Mouse (Mus musculus) embryonic facial prominence, embryonic 12.5 days (tissue): ENCODE data around the gene Tmem222. TPM values are rescaled to one million over a fixed set of nuclear protein-coding genes. Genes with fewer than 3 reads are reported as not detected.
A peak's percentile ranks its signal among the peaks of the same experiment; 100 is the strongest.

ENCODE experiments used
- ATAC-seq: fragments of 200-750 bp; cut with Nextera tagmentation; 2 replicates; pipeline ENCODE4 v1.8.0; 2017; ENCODE audit not compliant: insufficient number of reproducible peaks, insufficient read depth, low FRiP score, low TSS enrichment
- H3K27ac ChIP-seq: fragments of 300-500 bp; sonication (generic); 2 replicates; pipeline ENCODE4 v1.5.1; 2016; ENCODE audit warnings: mild to moderate bottlenecking
- H3K27me3 ChIP-seq: fragments of 300-500 bp; sonication (generic); 2 replicates; pipeline ENCODE4 v1.6.1; 2016; ENCODE audit warnings: mild to moderate bottlenecking, moderate library complexity
- H3K36me3 ChIP-seq: fragments of 300-500 bp; sonication (generic); 2 replicates; pipeline ENCODE4 v1.6.1; 2016; ENCODE audit warnings: mild to moderate bottlenecking
- H3K4me1 ChIP-seq: fragments of 300-500 bp; sonication (generic); 2 replicates; pipeline ENCODE4 v1.6.1; 2016
- H3K4me2 ChIP-seq: fragments of 300-500 bp; sonication (generic); replicated peaks from 2 replicates; pipeline ENCODE4 v1.6.1; 2016; ENCODE audit warnings: mild to moderate bottlenecking, moderate library complexity
- H3K4me3 ChIP-seq: fragments of 300-500 bp; sonication (generic); 2 replicates; pipeline ENCODE4 v1.5.1; 2016; ENCODE audit warnings: mild to moderate bottlenecking
- H3K9ac ChIP-seq: fragments of 300-500 bp; sonication (generic); 2 replicates; pipeline ENCODE4 v1.6.1; 2016; ENCODE audit warnings: mild to moderate bottlenecking, moderate library complexity
- H3K9me3 ChIP-seq: fragments of 300-500 bp; sonication (generic); 2 replicates; pipeline ENCODE4 v1.6.1; 2016; ENCODE audit warnings: mild to moderate bottlenecking, moderate library complexity
- WGBS: fragments of 180-500 bp; shearing (Covaris S2); methylation state at CpG from one replicate; pipeline ENCODE4 v1.1.7; 2016; 5-methylcytosine and 5-hydroxymethylcytosine counted together
- polyA plus RNA-seq: library from polyadenylated mRNA; unstranded; fragments of >200 nt; fragmentation: Nextera tagmentation; extraction: Ambion mirVana; gene quantifications from 2 replicates; pipeline ENCODE4 v1.2.1, GENCODE M21; 2016

Gene Tmem222
- polyA plus RNA-seq, 1 experiment from 2014 or later = 81.8 TPM

DNA sequence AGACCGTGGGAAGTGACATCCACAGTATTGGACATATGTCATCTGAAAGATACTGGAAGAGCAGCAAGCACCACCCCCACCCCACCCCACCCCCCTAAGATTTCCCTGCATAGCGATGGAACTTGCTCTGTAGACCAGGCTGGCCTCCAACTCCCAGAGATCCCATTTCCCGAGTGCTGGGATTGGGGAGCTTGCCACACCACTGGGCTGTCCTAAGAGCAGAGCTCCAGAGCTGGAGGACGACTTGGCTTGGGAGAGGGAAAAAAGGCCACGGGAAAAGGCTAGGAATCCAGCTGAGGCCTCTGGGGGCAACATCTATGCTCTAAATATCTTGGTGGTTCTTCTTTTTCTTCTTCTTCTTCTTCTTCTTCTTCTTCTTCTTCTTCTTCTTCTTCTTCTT is 42.8 kb downstream of the Tmem222 start:
- H3K9ac ChIP-seq = no peak overlapping the region
- no peak overlapping the region for H3K4me2 ChIP-seq
- H3K27me3 ChIP-seq = no peaks in the 10 kb centered on the region
- no peak overlapping the region for H3K27ac ChIP-seq
- 68% methylated on average over 5 of the region's 5 CpGs for WGBS
- H3K36me3 ChIP-seq = no peaks in the 10 kb centered on the region
- H3K4me1 ChIP-seq = 0 out of 2 replicates have a peak, but pooled peaks cover 3% of the 10 kb centered on the region
- H3K4me3 ChIP-seq = no peak overlapping the region
- H3K9me3 ChIP-seq = no peaks in the 10 kb centered on the region
- ATAC-seq = no peak

DNA sequence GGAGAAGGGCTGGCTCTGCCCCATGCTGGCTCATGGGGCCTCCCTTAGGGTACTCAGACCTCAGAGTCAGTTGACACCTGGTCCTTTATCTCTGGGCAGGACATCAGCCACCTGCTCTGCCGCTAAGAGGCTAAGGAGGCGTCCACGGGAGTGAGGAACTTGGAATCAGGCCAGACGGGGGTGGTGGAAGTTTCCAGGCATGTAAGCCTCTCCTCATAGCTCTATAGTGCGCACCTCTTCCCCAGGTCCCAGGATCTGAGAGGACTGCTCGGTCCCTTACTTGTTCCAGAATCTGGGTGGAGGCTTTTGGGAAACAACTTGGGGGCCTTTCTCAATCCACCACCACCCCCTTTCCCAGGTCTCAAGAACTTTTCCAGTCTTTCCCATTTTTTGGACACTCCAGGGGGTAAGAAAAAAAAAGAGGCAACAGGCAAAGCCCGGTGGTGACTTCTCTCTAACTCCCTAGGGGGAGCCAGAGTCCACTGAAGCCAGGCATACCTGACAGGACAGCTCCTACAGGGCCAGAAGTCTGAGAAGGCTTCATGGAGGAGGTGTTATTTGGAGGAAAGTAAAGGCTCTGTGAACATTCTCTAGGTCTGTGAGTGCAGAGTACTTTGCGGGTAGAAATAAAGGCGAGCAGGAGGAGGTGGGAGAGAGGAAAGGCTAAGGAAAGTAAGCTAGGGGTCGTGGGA is 44.2 kb downstream of the Tmem222 start:
- H3K4me3 ChIP-seq = no peak overlapping the region
- ATAC-seq = no peak; the same call in 1 of the 2 replicates
- H3K4me1 ChIP-seq = 0 out of 2 replicates have a peak, but pooled peaks cover 6% of the 10 kb centered on the region
- H3K27ac ChIP-seq = no peak overlapping the region
- no peaks in the 10 kb centered on the region for H3K27me3 ChIP-seq
- no peak overlapping the region for H3K9ac ChIP-seq
- WGBS = 49% methylated on average over 10 of the region's 10 CpGs
- H3K9me3 ChIP-seq = no peaks in the 10 kb centered on the region
- no peak overlapping the region for H3K4me2 ChIP-seq
- no peaks in the 10 kb centered on the region for H3K36me3 ChIP-seq

DNA sequence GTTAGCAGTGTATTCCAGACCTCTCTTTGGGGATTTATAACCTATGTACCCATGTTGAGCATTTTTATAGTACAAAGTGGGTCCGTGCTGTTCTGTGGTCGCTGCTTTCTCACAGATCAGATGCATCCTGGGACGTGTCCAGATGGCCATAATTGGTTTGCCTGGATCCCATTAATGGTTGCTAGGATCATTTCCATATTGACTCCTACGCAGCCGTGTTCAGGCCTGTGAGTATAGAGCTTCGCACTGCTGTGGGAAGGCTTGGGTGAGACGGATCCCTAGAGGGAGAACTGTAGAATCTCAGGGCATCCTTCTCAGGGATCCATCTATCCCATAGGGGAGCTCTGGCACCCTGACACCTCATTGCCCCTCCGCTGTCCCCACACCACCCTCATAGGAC is 48.0 kb downstream of the Tmem222 start:
- ATAC-seq = no peak
- Histone ChIP-seq H3K4me1 (0 out of 2 replicates have a peak, but pooled peaks cover 6% of the 10 kb centered on the region), H3K36me3 (no peaks in the 10 kb centered on the region), H3K27me3 (0 out of 2 replicates have a peak, but pooled peaks cover 3% of the 10 kb centered on the region), H3K27ac (peak overlapping the region; percentile 30), H3K9ac (no peak overlapping the region), H3K9me3 (no peaks in the 10 kb centered on the region), H3K4me3 (no peak overlapping the region), H3K4me2 (no peak overlapping the region)
- WGBS = 50% methylated on average over 8 of the region's 8 CpGs

DNA sequence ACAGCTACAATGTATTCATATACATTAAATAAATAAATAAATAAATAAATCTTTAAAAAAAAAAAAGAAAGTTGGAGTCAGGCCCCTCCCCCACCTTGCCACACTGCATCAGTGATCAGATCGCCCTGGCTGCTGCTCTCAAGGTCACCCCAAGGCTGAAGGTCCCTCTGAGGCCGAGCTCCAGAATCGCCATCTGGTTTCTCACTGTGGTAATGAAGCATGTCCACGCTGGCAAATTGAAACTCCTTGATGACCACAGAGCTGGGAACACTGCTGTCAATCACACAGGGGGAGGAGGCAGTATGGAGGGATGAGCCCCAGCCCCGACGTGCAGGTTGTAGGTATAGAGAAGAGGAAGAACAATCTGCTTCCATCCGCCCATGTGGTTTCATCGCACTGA is 50.0 kb downstream of the Tmem222 start:
- WGBS = 51% methylated on average over 8 of the region's 8 CpGs

DNA sequence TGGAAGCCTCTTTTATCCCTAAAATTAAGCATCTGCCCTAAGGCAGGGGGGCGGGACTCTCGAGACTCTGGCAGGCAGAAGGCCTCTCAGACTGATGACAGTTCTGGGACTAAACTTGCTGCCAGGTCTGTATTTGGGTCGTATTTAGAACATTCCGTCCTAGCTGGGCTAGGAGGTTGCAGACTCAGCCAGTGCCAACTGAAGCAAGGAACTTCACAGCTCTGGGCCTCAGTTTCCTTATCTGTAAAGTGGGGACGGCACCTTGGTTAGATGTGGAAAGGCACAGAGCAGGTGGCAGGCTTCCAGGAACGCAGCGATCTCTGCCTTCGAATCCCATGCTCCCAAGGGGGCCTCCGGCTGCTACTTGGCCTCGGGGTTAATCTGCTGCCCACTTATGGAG is 51.5 kb downstream of the Tmem222 start:
- no peak overlapping the region for H3K9ac ChIP-seq
- H3K4me2 ChIP-seq = no peak overlapping the region
- H3K27ac ChIP-seq = no peak overlapping the region
- WGBS = 59% methylated on average over 10 of the region's 10 CpGs
- no peak overlapping the region for H3K4me3 ChIP-seq
- H3K4me1 ChIP-seq = peaks cover 17% of the 10 kb centered on the region; the same call in 1 of the 2 replicates
- no peaks in the 10 kb centered on the region for H3K36me3 ChIP-seq
- peaks cover 15% of the 10 kb centered on the region for H3K27me3 ChIP-seq
- H3K9me3 ChIP-seq = no peaks in the 10 kb centered on the region
- ATAC-seq = no peak

More for the DNA sequence above, 50.0 kb downstream of the Tmem222 start:
- H3K4me3 ChIP-seq = no peak overlapping the region
- no peak overlapping the region for H3K27ac ChIP-seq
- H3K4me2 ChIP-seq = no peak overlapping the region
- no peaks in the 10 kb centered on the region for H3K36me3 ChIP-seq
- H3K4me1 ChIP-seq = peaks cover 14% of the 10 kb centered on the region; the same call in 1 of the 2 replicates
- no peak overlapping the region for H3K9ac ChIP-seq
- ATAC-seq = no peak
- 0 out of 2 replicates have a peak, but pooled peaks cover 3% of the 10 kb centered on the region for H3K27me3 ChIP-seq
- H3K9me3 ChIP-seq = no peaks in the 10 kb centered on the region

DNA sequence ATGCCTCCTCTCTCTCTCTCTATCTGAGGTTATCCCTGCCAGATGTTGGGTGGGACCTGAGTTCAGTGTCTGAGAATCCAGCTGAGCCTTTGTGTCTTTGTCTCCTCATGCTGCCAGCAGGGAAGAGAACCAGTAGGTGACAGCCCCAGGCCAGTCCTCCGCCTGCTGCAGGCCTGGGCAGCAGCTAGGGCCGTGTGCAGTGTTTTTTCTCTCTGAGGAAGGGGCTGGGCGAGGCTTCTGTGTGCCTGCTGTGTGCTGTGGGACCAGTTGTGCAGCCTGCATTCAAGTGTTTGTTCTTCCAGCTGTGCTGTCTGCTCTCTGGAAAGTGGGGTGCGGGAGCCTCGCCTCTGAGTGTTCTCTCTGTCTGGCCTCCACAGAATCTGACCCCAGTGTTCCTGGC is 53.7 kb downstream of the Tmem222 start:
- 0 out of 2 replicates have a peak overlapping the region, but pooled peaks have one; percentile 7 for H3K9ac ChIP-seq
- H3K36me3 ChIP-seq = no peaks in the 10 kb centered on the region
- ATAC-seq = no peak
- H3K4me1 ChIP-seq = peaks cover 17% of the 10 kb centered on the region; the same call in 1 of the 2 replicates
- H3K9me3 ChIP-seq = no peaks in the 10 kb centered on the region
- H3K27ac ChIP-seq = 0 out of 2 replicates have a peak overlapping the region, but pooled peaks have one; percentile 11
- 41% methylated on average over 5 of the region's 5 CpGs for WGBS
- H3K4me2 ChIP-seq = no peak overlapping the region
- peaks cover 28% of the 10 kb centered on the region for H3K27me3 ChIP-seq
- H3K4me3 ChIP-seq = no peak overlapping the region

DNA sequence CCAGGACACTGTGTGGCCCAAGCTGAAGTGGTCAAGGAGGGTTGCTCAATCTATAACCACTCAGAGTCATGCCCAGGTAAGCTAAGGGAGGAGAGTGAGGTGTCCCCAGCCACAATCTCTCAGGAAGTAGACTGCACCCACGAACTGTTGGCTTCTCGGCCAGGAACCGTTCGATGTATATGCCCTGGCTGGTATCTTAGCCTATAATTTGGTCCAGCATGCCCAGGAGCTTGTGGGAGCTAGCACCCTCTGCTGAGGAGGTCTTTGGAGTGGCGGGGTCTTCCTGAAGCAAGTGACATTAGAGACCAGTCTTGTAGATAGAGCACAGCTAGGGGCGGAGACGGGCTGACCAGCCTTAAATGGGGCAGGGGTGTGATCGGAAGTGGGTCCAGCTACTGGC is 55.9 kb downstream of the Tmem222 start:
- no peak for ATAC-seq
- Histone ChIP-seq H3K27me3 (peaks cover 28% of the 10 kb centered on the region), H3K4me3 (no peak overlapping the region), H3K4me2 (no peak overlapping the region), H3K9ac (no peak overlapping the region), H3K36me3 (no peaks in the 10 kb centered on the region), H3K27ac (no peak overlapping the region), H3K9me3 (no peaks in the 10 kb centered on the region), H3K4me1 (peaks cover 17% of the 10 kb centered on the region)
- WGBS = 82% methylated on average over 8 of the region's 8 CpGs

DNA sequence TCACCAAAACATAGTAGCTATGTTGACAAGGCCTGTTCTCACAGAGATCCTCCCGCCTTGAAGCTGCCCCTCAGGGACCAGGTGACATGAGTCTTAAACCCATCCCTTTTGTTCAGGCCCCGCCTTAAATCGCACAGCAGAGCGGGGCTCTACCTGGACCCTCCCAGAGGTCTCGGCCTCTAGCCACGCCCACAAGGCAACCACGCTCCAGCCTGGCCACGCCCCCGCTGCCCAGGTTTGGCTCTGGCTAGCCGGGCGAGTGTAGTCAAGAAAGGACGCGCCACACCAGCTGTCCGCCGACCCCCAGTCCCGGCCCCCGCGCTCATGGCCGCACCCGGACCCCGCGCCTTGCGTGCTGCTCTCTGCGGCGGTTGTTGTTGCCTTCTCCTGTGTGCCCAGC is 56.9 kb downstream of the Tmem222 start:
- Histone ChIP-seq H3K4me1 (peaks cover 17% of the 10 kb centered on the region), H3K9ac (peak overlapping the region; percentile 34), H3K4me3 (peak overlapping the region; percentile 30), H3K9me3 (no peaks in the 10 kb centered on the region), H3K27me3 (peaks cover 25% of the 10 kb centered on the region), H3K36me3 (no peaks in the 10 kb centered on the region), H3K27ac (no peak overlapping the region), H3K4me2 (peak overlapping the region; percentile 59)
- WGBS = 1% methylated on average over 25 of the region's 25 CpGs
- ATAC-seq = no peak

DNA sequence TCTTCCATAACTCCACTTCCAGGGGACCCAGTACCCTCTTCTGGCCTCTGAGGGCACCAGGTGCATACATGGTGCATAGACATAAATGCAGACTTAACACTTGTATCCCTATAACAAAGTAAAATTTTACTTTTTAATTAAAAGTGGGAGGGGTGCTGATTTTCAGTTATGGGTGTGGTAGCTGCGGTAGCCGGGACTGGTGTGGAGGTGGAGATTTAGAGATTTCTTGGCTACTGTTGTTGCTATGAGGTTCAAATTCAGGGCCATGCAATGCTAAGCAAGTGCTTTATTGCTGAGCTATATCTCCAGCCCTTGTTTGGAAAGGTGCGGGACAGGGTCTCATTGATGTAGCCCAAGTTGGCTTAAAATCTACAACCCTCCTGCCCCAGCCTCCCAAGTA is 58.8 kb downstream of the Tmem222 start:
- Histone ChIP-seq H3K27me3 (peaks cover 33% of the 10 kb centered on the region), H3K27ac (no peak overlapping the region), H3K9ac (no peak overlapping the region), H3K4me1 (peaks cover 11% of the 10 kb centered on the region), H3K4me3 (no peak overlapping the region), H3K36me3 (no peaks in the 10 kb centered on the region), H3K9me3 (no peaks in the 10 kb centered on the region), H3K4me2 (no peak overlapping the region)
- ATAC-seq = no peak
- WGBS = 84% methylated on average over 3 of the region's 3 CpGs

DNA sequence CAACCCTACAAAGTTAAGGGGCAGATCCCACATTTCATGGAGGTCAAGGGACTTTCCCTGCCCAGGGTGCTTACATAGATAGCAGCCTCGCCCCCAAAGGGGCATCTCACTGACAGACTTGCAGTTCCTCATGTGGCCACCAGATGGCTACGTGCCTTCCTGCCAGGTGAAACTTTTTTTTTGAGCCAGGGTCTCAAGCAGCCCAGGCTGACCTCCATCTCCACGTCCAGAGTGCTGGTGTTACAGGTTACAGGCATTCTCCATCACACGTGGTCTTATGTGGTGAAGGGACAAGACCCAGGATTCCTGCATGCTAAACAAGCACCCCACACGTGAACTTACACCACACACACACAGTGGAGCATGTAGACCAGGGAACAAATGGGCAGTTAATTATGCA is 60.0 kb downstream of the Tmem222 start:
- 0 out of 2 replicates have a peak overlapping the region, but pooled peaks have one; percentile 17 for H3K9ac ChIP-seq
- H3K4me2 ChIP-seq = no peak overlapping the region
- peaks cover 43% of the 10 kb centered on the region for H3K27me3 ChIP-seq
- ATAC-seq = no peak
- WGBS = 3% methylated on average over 5 of the region's 5 CpGs
- H3K4me1 ChIP-seq = peaks cover 16% of the 10 kb centered on the region
- no peak overlapping the region for H3K4me3 ChIP-seq
- H3K9me3 ChIP-seq = no peaks in the 10 kb centered on the region
- no peaks in the 10 kb centered on the region for H3K36me3 ChIP-seq
- H3K27ac ChIP-seq = no peak overlapping the region
